Mouse (Mus musculus): Measurements from ENCODE around the gene Tfcp2l1. TPM values are rescaled to one million over a fixed set of nuclear protein-coding genes. Genes with fewer than 3 reads are reported as not detected.

Gene Tfcp2l1
- polyA plus RNA-seq, 1 experiment from 2014 or later, result 0.45 TPM

DNA sequence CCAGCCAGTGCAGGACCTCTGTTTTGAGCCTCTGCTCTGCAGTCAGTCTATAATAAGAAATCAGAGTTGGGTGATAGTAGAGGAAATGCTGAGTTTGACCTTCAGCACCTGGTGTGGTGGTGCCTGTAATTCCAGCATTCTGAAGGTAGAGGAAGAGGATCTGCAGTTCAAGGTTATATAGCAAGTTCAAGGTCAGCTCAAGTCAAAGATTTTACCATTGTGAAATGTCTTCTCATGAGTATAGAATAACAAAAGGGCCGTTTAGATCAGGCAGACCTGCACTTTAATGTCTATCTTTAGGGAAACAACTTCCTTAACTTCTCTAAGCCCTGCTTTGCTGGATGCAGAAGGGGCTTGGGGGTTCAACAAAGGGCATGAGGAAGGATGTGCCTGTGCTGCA is 35.3 kb downstream of the Tfcp2l1 start:
- 73% methylated on average over 1 of the region's 1 CpGs for WGBS
- H3K27ac ChIP-seq (replicated peaks), result no peak overlapping the region
- ATAC-seq (replicated peaks), result no peak

DNA sequence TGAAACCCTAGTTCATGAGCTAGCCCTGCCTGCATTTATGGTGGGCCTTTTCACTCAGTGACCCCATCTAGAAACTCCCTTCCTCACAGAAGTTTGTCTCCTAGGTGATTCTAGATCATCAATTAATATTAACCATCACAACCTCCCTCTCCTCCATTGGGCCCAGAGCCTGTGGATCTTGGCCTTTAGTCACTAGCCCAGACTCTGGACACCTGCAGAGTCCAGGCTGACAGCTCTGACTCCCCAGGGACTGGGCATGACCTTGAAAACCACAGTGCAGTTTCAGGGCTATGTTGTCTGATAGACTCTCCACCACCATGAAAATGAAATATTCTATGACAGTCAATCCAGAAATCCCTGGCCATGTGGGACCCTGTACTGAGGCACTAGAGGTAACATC is 39.8 kb downstream of the Tfcp2l1 start:
- Histone ChIP-seq H3K4me1 (no peaks in the 10 kb centered on the region), H3K27ac (replicated peaks) (no peak overlapping the region), H3K27me3 (no peaks in the 10 kb centered on the region), H3K4me3 (no peak overlapping the region), H3K9me3 (no peaks in the 10 kb centered on the region), H3K36me3 (no peaks in the 10 kb centered on the region), H3K4me2 (replicated peaks) (no peak overlapping the region), H3K9ac (replicated peaks) (no peak overlapping the region)
- ATAC-seq (replicated peaks), result no peak

More for the DNA sequence above, 35.3 kb downstream of the Tfcp2l1 start:
- no peak overlapping the region for H3K9ac ChIP-seq (replicated peaks)
- no peaks in the 10 kb centered on the region for H3K27me3 ChIP-seq
- H3K4me1 ChIP-seq, result no peaks in the 10 kb centered on the region
- H3K9me3 ChIP-seq, result no peaks in the 10 kb centered on the region
- no peak overlapping the region for H3K4me3 ChIP-seq
- H3K4me2 ChIP-seq (replicated peaks), result no peak overlapping the region
- no peaks in the 10 kb centered on the region for H3K36me3 ChIP-seq

DNA sequence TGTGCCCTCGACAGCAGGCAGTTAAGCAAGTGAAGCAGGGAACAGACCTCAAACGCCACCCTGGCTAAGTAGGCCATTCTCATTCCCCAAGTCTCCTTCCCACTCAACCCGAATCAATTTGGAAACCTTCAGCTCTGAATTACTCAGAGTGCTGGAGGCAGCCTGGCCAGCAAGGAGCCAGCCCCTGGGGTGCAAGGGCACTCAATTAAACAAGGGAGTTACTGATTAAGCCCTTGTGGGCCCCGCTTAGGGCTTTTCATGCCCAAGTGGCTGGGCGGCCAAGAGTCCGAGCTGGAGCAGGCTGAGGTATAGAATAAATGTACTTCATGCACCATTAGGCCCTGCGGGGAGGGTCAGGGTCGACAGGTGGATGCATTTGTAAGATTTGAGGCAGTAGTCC is 44.5 kb downstream of the Tfcp2l1 start:
- 0 out of 2 replicates have a peak, but pooled peaks have one; percentile 38 for ATAC-seq (replicated peaks)
- no peaks in the 10 kb centered on the region for H3K27me3 ChIP-seq
- H3K27ac ChIP-seq (replicated peaks), result no peak overlapping the region
- H3K4me2 ChIP-seq (replicated peaks), result no peak overlapping the region
- 17% methylated on average over 8 of the region's 8 CpGs for WGBS
- no peaks in the 10 kb centered on the region for H3K4me1 ChIP-seq
- no peaks in the 10 kb centered on the region for H3K36me3 ChIP-seq
- H3K4me3 ChIP-seq, result no peak overlapping the region
- H3K9ac ChIP-seq (replicated peaks), result no peak overlapping the region
- no peaks in the 10 kb centered on the region for H3K9me3 ChIP-seq

DNA sequence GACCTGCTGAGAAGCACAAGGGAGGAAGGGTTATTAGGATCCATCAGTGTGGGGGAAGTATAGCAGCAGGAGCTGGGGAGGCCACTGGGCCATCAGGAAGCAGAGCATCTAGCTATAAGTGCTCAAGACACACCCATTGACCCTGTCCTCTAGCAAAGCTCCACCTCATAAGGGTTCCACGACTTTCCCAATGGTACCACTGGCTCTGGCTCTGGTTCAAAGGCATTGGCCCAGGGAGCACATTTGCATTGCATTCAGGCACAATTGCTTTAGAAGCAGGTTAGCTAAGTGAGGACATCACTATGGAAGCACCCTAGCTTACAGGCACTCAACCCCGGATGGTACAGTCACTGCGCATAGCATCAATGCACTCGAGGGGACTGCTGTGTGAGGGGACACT is 46.4 kb downstream of the Tfcp2l1 start:
- H3K4me2 ChIP-seq (replicated peaks), result no peak overlapping the region
- H3K27ac ChIP-seq (replicated peaks), result no peak overlapping the region
- H3K4me3 ChIP-seq, result no peak overlapping the region
- ATAC-seq (replicated peaks), result no peak
- WGBS, result 84% methylated on average over 4 of the region's 4 CpGs
- H3K4me1 ChIP-seq, result no peaks in the 10 kb centered on the region
- no peak overlapping the region for H3K9ac ChIP-seq (replicated peaks)
- H3K36me3 ChIP-seq, result no peaks in the 10 kb centered on the region
- H3K27me3 ChIP-seq, result no peaks in the 10 kb centered on the region
- no peaks in the 10 kb centered on the region for H3K9me3 ChIP-seq

DNA sequence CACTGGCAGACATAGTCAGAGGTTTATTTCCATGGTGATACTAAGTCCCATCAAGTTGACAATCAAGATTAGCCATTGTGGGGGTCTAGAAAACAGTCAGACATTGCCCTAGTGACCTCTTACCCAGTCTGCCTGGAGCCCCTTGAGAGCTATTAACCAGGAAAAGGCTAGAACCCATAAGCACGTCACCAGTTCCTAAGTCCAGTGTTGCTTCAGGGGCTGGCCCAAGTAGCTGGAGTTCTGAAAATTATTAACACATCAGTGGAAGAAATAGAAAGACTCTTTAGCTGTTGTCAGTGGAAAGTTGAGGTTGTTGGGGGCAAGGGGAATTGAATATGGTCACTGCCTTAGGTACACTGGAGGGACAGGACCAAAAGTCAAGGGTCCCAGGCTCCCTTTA is 54.2 kb downstream of the Tfcp2l1 start:
- no peak overlapping the region for H3K4me3 ChIP-seq
- H3K9ac ChIP-seq (replicated peaks), result no peak overlapping the region
- no peak overlapping the region for H3K4me2 ChIP-seq (replicated peaks)
- no peaks in the 10 kb centered on the region for H3K9me3 ChIP-seq
- no peaks in the 10 kb centered on the region for H3K36me3 ChIP-seq
- no peak overlapping the region for H3K27ac ChIP-seq (replicated peaks)
- no peaks in the 10 kb centered on the region for H3K4me1 ChIP-seq
- no peaks in the 10 kb centered on the region for H3K27me3 ChIP-seq
- 63% methylated on average over 1 of the region's 1 CpGs for WGBS
- no peak for ATAC-seq (replicated peaks)

DNA sequence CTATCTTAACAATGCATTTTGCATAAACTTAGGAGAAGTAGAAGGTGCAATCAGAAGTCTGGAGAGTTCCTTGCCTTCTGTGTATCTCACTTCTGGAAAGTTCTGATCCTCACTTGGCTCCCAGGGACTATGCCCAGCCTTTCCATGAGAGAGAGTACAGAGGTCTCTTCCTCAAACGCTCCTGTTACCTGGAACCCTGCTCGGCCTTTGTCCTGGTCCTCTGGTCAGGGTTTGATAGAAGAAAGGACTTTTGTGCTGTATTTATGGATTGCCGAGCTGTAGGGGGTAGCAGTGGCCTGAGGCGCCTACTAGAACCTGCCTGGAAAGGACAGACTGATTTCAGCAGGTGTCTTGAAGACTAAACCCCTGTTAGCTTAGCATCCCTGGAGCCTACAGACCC is 55.9 kb downstream of the Tfcp2l1 start:
- no peak for ATAC-seq (replicated peaks)
- no peaks in the 10 kb centered on the region for H3K36me3 ChIP-seq
- no peaks in the 10 kb centered on the region for H3K9me3 ChIP-seq
- no peak overlapping the region for H3K4me3 ChIP-seq
- H3K4me2 ChIP-seq (replicated peaks), result no peak overlapping the region
- H3K4me1 ChIP-seq, result no peaks in the 10 kb centered on the region
- 71% methylated on average over 4 of the region's 4 CpGs for WGBS
- no peak overlapping the region for H3K27ac ChIP-seq (replicated peaks)
- H3K9ac ChIP-seq (replicated peaks), result no peak overlapping the region
- no peaks in the 10 kb centered on the region for H3K27me3 ChIP-seq

DNA sequence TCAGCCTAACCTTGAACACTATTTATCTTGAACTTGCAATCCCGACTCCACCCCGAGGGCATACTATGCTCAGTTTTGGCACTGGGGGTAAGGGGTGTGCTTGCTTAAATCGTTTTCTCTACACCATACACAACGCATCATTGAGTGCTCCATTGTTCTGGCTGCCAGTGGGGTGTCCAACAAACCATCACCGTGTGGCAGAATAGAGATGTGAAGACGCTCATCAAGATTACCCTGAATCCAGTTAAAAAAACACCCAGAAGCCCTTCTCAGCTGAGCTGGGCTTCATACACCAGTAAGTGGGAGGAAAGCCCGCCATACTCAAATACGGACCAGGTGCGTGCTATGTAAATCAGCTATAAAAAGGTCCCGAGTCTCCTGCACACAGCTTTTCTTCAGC is 60.0 kb downstream of the Tfcp2l1 start:
- H3K9ac ChIP-seq (replicated peaks), result no peak overlapping the region
- 71% methylated on average over 10 of the region's 10 CpGs for WGBS

DNA sequence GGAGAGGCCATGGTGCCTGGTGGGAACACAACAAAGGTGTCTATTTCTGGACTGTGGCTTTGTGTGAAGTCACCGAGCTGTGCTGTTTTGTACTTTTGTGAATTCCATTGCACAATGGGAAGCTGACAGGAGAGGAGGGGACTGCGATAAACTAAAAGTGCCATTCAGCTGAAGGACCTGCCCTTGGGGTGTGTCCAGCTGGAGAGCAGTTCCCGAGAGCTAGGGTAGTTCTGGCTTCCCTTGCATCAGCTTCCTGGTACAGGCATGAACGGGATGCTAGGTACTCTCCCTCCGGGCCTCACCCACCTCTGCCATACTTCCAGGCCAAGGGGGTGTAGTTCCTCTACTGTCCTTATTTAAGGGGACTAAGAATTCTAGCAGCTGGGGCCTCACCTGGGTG is 62.1 kb downstream of the Tfcp2l1 start:
- H3K9me3 ChIP-seq, result no peaks in the 10 kb centered on the region
- H3K4me1 ChIP-seq, result no peaks in the 10 kb centered on the region
- H3K27ac ChIP-seq (replicated peaks), result no peak overlapping the region
- no peak for ATAC-seq (replicated peaks)
- H3K4me3 ChIP-seq, result no peak overlapping the region
- H3K4me2 ChIP-seq (replicated peaks), result no peak overlapping the region
- no peaks in the 10 kb centered on the region for H3K27me3 ChIP-seq
- WGBS, result 45% methylated on average over 5 of the region's 5 CpGs
- no peak overlapping the region for H3K9ac ChIP-seq (replicated peaks)
- no peaks in the 10 kb centered on the region for H3K36me3 ChIP-seq

More for the DNA sequence above, 60.0 kb downstream of the Tfcp2l1 start:
- Histone ChIP-seq H3K4me3 (no peak overlapping the region), H3K27ac (replicated peaks) (no peak overlapping the region), H3K27me3 (no peaks in the 10 kb centered on the region), H3K9me3 (no peaks in the 10 kb centered on the region), H3K4me1 (no peaks in the 10 kb centered on the region), H3K36me3 (no peaks in the 10 kb centered on the region), H3K4me2 (replicated peaks) (no peak overlapping the region)
- no peak for ATAC-seq (replicated peaks)

DNA sequence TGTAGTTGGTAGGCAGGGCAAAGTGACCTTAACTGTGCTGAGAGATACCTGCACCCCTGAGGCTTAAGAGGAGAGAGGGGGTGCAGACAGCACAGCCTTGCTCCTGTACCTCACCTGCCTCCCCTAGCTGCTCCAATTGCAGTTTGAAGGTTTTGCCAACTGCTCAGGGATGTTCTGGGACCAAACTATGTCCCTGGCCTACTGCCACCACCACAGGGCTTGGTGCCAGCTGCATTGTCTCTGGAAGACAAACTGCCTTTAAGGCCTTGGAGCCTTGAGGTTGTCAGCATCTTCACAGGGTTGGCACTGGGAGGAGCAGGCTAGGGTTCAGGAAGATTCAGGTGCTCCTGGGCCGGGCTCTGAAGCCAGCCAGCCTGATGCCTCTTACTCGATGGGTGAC is 66.7 kb downstream of the Tfcp2l1 start:
- WGBS, result 78% methylated on average over 2 of the region's 2 CpGs
- no peak overlapping the region for H3K4me3 ChIP-seq
- no peaks in the 10 kb centered on the region for H3K4me1 ChIP-seq
- no peaks in the 10 kb centered on the region for H3K36me3 ChIP-seq
- H3K27ac ChIP-seq (replicated peaks), result no peak overlapping the region
- H3K4me2 ChIP-seq (replicated peaks), result no peak overlapping the region
- ATAC-seq (replicated peaks), result no peak
- no peaks in the 10 kb centered on the region for H3K27me3 ChIP-seq
- H3K9me3 ChIP-seq, result no peaks in the 10 kb centered on the region
- H3K9ac ChIP-seq (replicated peaks), result no peak overlapping the region

DNA sequence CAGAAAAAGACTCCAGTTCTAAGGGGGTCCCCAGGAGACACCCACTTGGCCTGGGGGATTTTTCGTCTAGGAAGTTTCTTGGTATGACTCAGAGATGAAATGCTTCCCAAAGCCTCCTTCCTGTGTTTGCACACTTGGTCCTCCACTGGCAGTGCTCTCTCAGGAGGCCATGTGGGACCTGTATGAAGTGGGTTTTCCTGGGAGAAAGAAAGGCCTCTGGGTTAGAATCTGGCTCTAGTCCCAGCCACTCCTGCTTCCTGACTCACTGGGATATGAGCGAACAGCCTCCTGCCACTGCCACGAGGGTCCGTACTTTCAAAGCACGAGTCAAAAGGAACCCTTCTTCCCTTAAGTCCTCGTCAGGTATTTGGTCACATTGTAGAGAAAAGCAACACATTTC is 70.2 kb downstream of the Tfcp2l1 start:
- ATAC-seq (replicated peaks), result no peak
- H3K27me3 ChIP-seq, result no peaks in the 10 kb centered on the region
- H3K4me2 ChIP-seq (replicated peaks), result no peak overlapping the region
- no peaks in the 10 kb centered on the region for H3K9me3 ChIP-seq
- no peaks in the 10 kb centered on the region for H3K36me3 ChIP-seq
- no peak overlapping the region for H3K27ac ChIP-seq (replicated peaks)
- no peak overlapping the region for H3K4me3 ChIP-seq
- 78% methylated on average over 6 of the region's 6 CpGs for WGBS
- H3K9ac ChIP-seq (replicated peaks), result no peak overlapping the region
- no peaks in the 10 kb centered on the region for H3K4me1 ChIP-seq

DNA sequence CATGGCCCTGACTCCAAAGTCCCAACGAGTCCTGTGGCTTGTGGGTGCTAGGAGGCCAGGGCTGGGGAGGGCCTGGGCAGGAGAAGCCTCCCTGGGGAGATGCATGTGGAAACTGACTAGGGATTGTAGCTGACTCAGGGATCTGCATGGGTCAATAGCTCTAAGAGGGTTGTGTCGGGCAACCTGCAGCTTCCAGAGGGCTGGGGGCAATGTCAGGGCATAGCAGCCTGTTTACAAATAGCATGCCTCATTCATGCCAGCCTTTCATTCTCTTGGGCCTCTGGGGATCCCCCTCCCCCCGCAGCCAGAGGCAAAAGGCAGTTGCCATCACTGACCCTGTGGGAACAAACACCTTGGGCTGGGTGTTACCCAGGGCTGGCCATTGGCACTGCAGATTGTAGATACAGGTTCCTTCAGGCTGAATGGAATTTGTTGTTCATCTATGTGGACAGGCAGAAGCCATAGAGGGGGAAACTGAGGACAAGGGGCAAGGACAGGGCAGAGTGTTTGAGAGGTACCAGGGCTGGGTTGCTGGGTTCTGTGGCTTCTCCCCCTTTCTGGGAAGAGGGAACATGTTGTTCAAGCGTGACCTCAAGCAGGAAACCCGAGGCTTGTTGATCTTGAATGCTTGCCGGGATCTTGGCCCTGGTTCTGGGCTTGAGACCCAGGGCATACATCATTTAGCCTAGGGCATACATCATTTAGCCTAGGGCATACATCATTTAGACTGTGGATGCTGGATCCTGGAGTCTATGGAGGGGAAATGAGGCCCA is 71.6 kb downstream of the Tfcp2l1 start:
- Histone ChIP-seq H3K27me3 (no peaks in the 10 kb centered on the region), H3K4me3 (no peak overlapping the region), H3K9me3 (no peaks in the 10 kb centered on the region), H3K36me3 (no peaks in the 10 kb centered on the region), H3K4me2 (replicated peaks) (no peak overlapping the region), H3K4me1 (no peaks in the 10 kb centered on the region), H3K9ac (replicated peaks) (no peak overlapping the region), H3K27ac (replicated peaks) (no peak overlapping the region)
- 73% methylated on average over 6 of the region's 6 CpGs for WGBS
- no peak for ATAC-seq (replicated peaks)

DNA sequence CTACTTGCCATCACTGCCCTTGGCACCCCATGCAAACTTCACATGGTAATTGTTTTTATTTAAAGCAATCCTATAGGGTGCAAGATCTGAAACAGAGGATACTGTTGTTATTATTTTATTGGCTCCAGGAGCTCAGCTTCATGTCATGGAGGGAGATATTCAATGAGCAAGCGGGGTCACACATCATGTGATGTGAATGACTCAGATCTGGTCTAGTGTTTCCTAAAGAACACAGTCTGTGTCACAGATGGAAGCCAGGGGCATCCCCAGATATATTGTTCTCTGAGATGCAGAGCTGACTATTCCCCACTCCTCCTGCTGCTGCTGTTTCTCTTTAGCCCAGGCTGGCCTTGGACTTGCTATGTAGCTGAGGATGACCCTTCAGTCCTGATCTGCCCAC is 72.2 kb downstream of the Tfcp2l1 start:
- Histone ChIP-seq H3K36me3 (no peaks in the 10 kb centered on the region), H3K27ac (replicated peaks) (no peak overlapping the region)
- ATAC-seq (replicated peaks), result no peak

DNA sequence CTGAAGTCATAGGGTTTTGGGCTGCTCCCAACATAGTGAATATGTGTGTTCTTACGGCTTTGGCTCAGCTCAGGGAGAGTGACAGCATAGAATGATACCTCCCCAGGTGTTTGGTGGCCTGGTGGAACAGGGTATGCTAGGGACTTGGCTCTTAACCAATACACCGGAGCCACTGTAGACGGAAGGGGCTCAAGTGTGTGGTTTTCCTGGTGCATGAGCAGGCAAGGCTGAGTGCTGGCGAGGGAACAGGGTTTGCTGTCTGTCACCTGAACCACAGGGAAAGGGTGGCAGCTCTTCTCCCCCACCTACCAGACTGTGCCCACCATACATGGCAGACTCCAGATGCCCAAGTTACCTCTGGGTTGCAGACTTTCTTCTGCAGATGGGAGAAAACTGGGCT is 83.9 kb downstream of the Tfcp2l1 start:
- 86% methylated on average over 4 of the region's 4 CpGs for WGBS
- Histone ChIP-seq H3K9ac (replicated peaks) (no peak overlapping the region), H3K36me3 (no peaks in the 10 kb centered on the region), H3K27ac (replicated peaks) (no peak overlapping the region), H3K4me2 (replicated peaks) (no peak overlapping the region), H3K27me3 (no peaks in the 10 kb centered on the region), H3K4me1 (no peaks in the 10 kb centered on the region), H3K4me3 (no peak overlapping the region), H3K9me3 (no peaks in the 10 kb centered on the region)
- ATAC-seq (replicated peaks), result no peak

More for the DNA sequence above, 72.2 kb downstream of the Tfcp2l1 start:
- Histone ChIP-seq H3K9me3 (no peaks in the 10 kb centered on the region), H3K4me3 (no peak overlapping the region), H3K4me2 (replicated peaks) (no peak overlapping the region), H3K27me3 (no peaks in the 10 kb centered on the region), H3K9ac (replicated peaks) (no peak overlapping the region), H3K4me1 (no peaks in the 10 kb centered on the region)
- WGBS, result 87% methylated on average over 1 of the region's 1 CpGs

Data from forebrain, embryonic 15.5 days (tissue).